Mouse (Mus musculus) heart, postnatal 10 days (tissue): ENCODE measurements around the gene Rpl27a. TPM values are rescaled to one million over a fixed set of nuclear protein-coding genes. Genes with fewer than 3 reads are reported as not detected.

ENCODE experiments used
- DNase-seq, 2 experiments: peaks; one replicate each; pipeline ENCODE4 v3.0.0; 2021
- intact Hi-C: fragments of 180-260 bp; cut with DNase I; formaldehyde crosslinking; loops from one replicate; pipeline ENCODE4 v1.15.1; 2025
- total RNA-seq, 2 experiments: library from RNA; stranded (reverse); gene quantifications; 2 replicates each; pipeline ENCODE4 v1.2.3; 2021

Gene Rpl27a
- total RNA-seq, result 100 to 1,000 TPM; 117 to 118 TPM

GRCm38 (mm10) chr7:109518838-109519696 lies at the start of gene Rpl27a:
TSS of gene Rpl27a (plus strand) at chr7:109519147.
- intact Hi-C loops, result no loop called here

GRCm38 (mm10) chr7:109470700-109471099 lies 48.2 kb upstream of the Rpl27a start:
- no peak for DNase-seq
- intact Hi-C loops, result no loop called here

More at GRCm38 (mm10) chr7:109518838-109519696, at the start of gene Rpl27a:
- peak; percentile 99 for DNase-seq

GRCm38 (mm10) chr7:109477926-109478325 lies 41.0 kb upstream of the Rpl27a start:
- intact Hi-C loops, result no loop called here
- DNase-seq, result no peak

GRCm38 (mm10) chr7:109480765-109481197 lies 38.2 kb upstream of the Rpl27a start:
- peak; percentile 38 to 51 for DNase-seq
- intact Hi-C loops, result no loop called here

GRCm38 (mm10) chr7:109484221-109484620 lies 34.7 kb upstream of the Rpl27a start:
- no peak for DNase-seq
- intact Hi-C loops, result no loop called here

- no peak for DNase-seq
- intact Hi-C loops, result no loop called here
Measured at GRCm38 (mm10) chr7:109492616-109493318, 26.2 kb upstream of the Rpl27a start.

- DNase-seq, result peak in 1 of 2 experiments; percentile 20
- intact Hi-C loops, result no loop called here
Measured at GRCm38 (mm10) chr7:109493319-109494316, 25.3 kb upstream of the Rpl27a start.

- intact Hi-C loops, result no loop called here
- DNase-seq, result no peak
Measured at GRCm38 (mm10) chr7:109497507-109497906, 21.4 kb upstream of the Rpl27a start.

- intact Hi-C loops, result no loop called here
- DNase-seq, result no peak
Measured at GRCm38 (mm10) chr7:109507119-109507518, 11.8 kb upstream of the Rpl27a start.

GRCm38 (mm10) chr7:109507572-109507971 lies 11.4 kb upstream of the Rpl27a start:
- DNase-seq, result no peak
- intact Hi-C loops, result no loop called here

GRCm38 (mm10) chr7:109508034-109508433 lies 10.9 kb upstream of the Rpl27a start, which contains the start of gene Trim66:
TSS of gene Trim66 (minus strand) at chr7:109508134.
- DNase-seq, result no peak
- intact Hi-C loops, result no loop called here

GRCm38 (mm10) chr7:109510799-109511198 lies 8.1 kb upstream of the Rpl27a start:
- intact Hi-C loops, result no loop called here

GRCm38 (mm10) chr7:109511838-109512237 lies 7.1 kb upstream of the Rpl27a start:
- no peak for DNase-seq
- intact Hi-C loops, result no loop called here

More at GRCm38 (mm10) chr7:109510799-109511198, 8.1 kb upstream of the Rpl27a start:
- DNase-seq, result no peak

GRCm38 (mm10) chr7:109516500-109516899 lies 2.4 kb upstream of the Rpl27a start:
- intact Hi-C loops, result no loop called here
- DNase-seq, result no peak

- no peak for DNase-seq
- intact Hi-C loops, result no loop called here
Measured at GRCm38 (mm10) chr7:109518036-109518681, 788 bp upstream of the Rpl27a start.

- intact Hi-C loops, result no loop called here
- no peak for DNase-seq
Measured at GRCm38 (mm10) chr7:109519936-109520335, 989 bp downstream of the Rpl27a start.

GRCm38 (mm10) chr7:109522084-109522483 lies 3.1 kb downstream of the Rpl27a start:
- no peak for DNase-seq
- intact Hi-C loops, result no loop called here

GRCm38 (mm10) chr7:109523304-109523703 lies 4.4 kb downstream of the Rpl27a start:
- intact Hi-C loops, result no loop called here
- no peak for DNase-seq

- DNase-seq, result no peak
- intact Hi-C loops, result no loop called here
Measured at GRCm38 (mm10) chr7:109523741-109524441, 4.9 kb downstream of the Rpl27a start.
